Mouse (Mus musculus) embryonic facial prominence, embryonic 14.5 days (tissue): ENCODE measurements around the gene Hsf4. TPM values are rescaled to one million over a fixed set of nuclear protein-coding genes. Genes with fewer than 3 reads are reported as not detected.

Experiments
- ATAC-seq: fragments of 200-750 bp; cut with Nextera tagmentation; 2 replicates; pipeline ENCODE4 v1.8.0; 2017; ENCODE audit warnings: low read depth, moderate number of reproducible peaks, moderate TSS enrichment
- DNase-seq: peaks from one replicate; pipeline ENCODE4 v3.0.0-alpha.2; 2015; ENCODE audit warnings: low spot score
- H3K27ac ChIP-seq: fragments of 300-500 bp; sonication (generic); replicated peaks from 2 replicates; pipeline ENCODE4 v1.5.1; 2014; ENCODE audit warnings: low read depth, mild to moderate bottlenecking, low read length, moderate library complexity
- H3K27me3 ChIP-seq: fragments of 300-500 bp; sonication (generic); replicated peaks from 2 replicates; pipeline ENCODE4 v1.6.1; 2014; ENCODE audit warnings: low read length; ENCODE audit not compliant: control insufficient read depth, insufficient read depth
- H3K36me3 ChIP-seq: fragments of 300-500 bp; sonication (generic); 2 replicates; pipeline ENCODE4 v1.6.1; 2014; ENCODE audit warnings: low read length, mixed read lengths; ENCODE audit not compliant: control insufficient read depth, insufficient read depth
- H3K4me1 ChIP-seq: fragments of 300-500 bp; sonication (generic); 2 replicates; pipeline ENCODE4 v1.6.1; 2014; ENCODE audit warnings: antibody characterized with exemption, low read length; ENCODE audit not compliant: control insufficient read depth, insufficient read depth
- H3K4me2 ChIP-seq: fragments of 300-500 bp; sonication (generic); 2 replicates; pipeline ENCODE4 v1.6.1; 2014; ENCODE audit warnings: low read depth, mild to moderate bottlenecking, low read length, moderate library complexity, mixed read lengths
- H3K4me3 ChIP-seq: fragments of 300-500 bp; sonication (generic); 2 replicates; pipeline ENCODE4 v1.5.1; 2014; ENCODE audit warnings: low read depth, mild to moderate bottlenecking, low read length
- H3K9ac ChIP-seq: fragments of 300-500 bp; sonication (generic); 2 replicates; pipeline ENCODE4 v1.6.1; 2014; ENCODE audit warnings: low read depth, mild to moderate bottlenecking, low read length, moderate library complexity, mixed read lengths
- H3K9me3 ChIP-seq: fragments of 300-500 bp; sonication (generic); 2 replicates; pipeline ENCODE4 v1.6.1; 2016; ENCODE audit warnings: low read length; ENCODE audit not compliant: control insufficient read depth
- WGBS: fragments of 180-500 bp; shearing (Covaris S2); extraction: QIAGEN DNeasy Blood & Tissue Kit; methylation state at CpG from one replicate; pipeline ENCODE4 v1.1.7; 2014; 5-methylcytosine and 5-hydroxymethylcytosine counted together
- polyA plus RNA-seq: library from polyadenylated mRNA; unstranded; fragments of >200 nt; fragmentation: Nextera tagmentation; extraction: Ambion mirVana; gene quantifications from 2 replicates; pipeline ENCODE4 v1.2.1, GENCODE M21; 2014

Hsf4 gene
- polyA plus RNA-seq, 1 experiment from 2014 or later: 0.49 TPM

DNA sequence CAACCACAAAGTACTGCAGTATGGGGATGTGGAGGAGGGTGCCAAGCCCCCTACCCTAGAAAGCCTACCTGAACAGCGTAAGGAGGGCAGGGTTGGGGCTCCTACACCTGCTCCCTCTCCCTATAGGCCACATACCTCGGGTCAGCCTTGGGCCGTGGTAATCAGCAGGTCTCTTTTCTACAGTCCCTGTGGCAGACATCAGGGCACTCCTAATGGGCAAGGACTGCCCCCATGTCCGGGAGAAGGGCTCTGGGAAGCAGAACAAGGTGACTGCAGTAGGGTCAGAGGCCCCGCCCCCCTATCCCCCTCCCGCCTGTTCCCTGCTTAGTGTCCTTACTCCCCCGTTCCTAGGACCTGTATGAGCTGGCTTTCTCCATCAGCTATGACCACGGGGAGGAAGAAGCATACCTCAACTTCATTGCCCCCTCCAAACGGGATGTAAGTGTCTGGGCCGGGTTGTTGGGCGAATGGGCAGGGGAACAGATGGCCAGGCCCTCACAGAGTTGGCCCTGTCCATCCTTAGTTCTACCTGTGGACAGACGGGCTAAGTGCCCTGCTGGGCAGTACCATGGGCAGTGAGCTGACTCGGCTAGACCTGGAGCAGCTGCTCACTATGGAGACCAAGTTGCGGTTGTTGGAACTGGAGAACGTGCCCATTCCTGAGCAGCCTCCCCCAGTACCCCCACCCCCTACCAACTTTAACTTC lies 39.7 kb downstream of the Hsf4 start:
- ATAC-seq: no peak
- Histone ChIP-seq H3K4me3 (no peak overlapping the region), H3K27ac (no peak overlapping the region), H3K9ac (no peak overlapping the region), H3K36me3 (peaks cover 70% of the 10 kb centered on the region), H3K27me3 (no peaks in the 10 kb centered on the region), H3K4me2 (no peak overlapping the region), H3K9me3 (no peaks in the 10 kb centered on the region), H3K4me1 (peaks cover 11% of the 10 kb centered on the region)
- WGBS: 78% methylated on average over 15 of the region's 15 CpGs
- no peak for DNase-seq

- Histone ChIP-seq H3K4me2 (no peak overlapping the region), H3K27ac (no peak overlapping the region), H3K36me3 (peaks cover 74% of the 10 kb centered on the region), H3K4me1 (peaks cover 7% of the 10 kb centered on the region), H3K27me3 (no peaks in the 10 kb centered on the region), H3K9ac (no peak overlapping the region), H3K4me3 (no peak overlapping the region), H3K9me3 (no peaks in the 10 kb centered on the region)
- DNase-seq (no peak), ATAC-seq (no peak)
- 81% methylated on average over 8 of the region's 8 CpGs for WGBS
Measured at GRCm38 (mm10) chr8:105310118-105310517, 40.5 kb downstream of the Hsf4 start.

GRCm38 (mm10) chr8:105311718-105312117 lies 42.1 kb downstream of the Hsf4 start:
- Histone ChIP-seq H3K4me2 (no peak overlapping the region), H3K9ac (no peak overlapping the region), H3K4me3 (no peak overlapping the region), H3K4me1 (no peaks in the 10 kb centered on the region), H3K27me3 (no peaks in the 10 kb centered on the region), H3K9me3 (no peaks in the 10 kb centered on the region), H3K36me3 (peaks cover 87% of the 10 kb centered on the region), H3K27ac (no peak overlapping the region)
- ATAC-seq (no peak), DNase-seq (no peak)
- 82% methylated on average over 1 of the region's 1 CpGs for WGBS

DNA sequence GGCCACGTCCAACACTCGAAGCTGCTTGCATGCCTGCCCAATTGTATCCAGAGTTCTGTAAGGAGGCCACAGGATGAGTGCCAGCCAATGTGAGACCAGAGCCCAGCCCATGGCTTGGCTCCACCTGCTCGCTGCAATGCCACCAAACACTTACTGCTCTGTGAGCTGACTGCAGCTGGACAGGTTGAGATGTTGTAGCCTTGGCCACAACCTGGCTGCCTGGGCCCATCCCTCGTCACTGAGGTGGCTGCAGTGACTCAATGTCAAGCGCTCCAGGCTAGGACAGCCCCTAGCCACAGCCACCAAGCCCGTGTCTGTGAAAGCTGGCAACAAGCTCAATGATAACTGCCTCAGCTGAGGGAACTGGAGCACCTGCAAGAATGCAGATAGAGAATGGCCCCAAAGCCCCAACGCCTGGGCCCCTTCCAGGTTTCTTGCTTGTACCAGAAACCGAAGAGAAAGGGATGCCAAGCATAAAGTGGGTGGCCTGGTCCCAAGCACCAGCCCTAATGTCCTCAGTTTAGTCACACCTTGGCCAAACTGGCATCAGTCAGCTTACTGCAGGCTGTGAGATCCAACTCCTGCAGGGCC lies 43.4 kb downstream of the Hsf4 start:
- ATAC-seq (no peak), DNase-seq (no peak)
- no peak overlapping the region for H3K4me3 ChIP-seq
- H3K9me3 ChIP-seq: no peaks in the 10 kb centered on the region
- peaks cover 79% of the 10 kb centered on the region for H3K36me3 ChIP-seq
- no peak overlapping the region for H3K27ac ChIP-seq
- no peak overlapping the region for H3K9ac ChIP-seq
- no peaks in the 10 kb centered on the region for H3K27me3 ChIP-seq
- no peak overlapping the region for H3K4me2 ChIP-seq
- H3K4me1 ChIP-seq: no peaks in the 10 kb centered on the region
- WGBS: 84% methylated on average over 8 of the region's 8 CpGs

- DNase-seq: no peak
- H3K9ac ChIP-seq: no peak overlapping the region
- no peaks in the 10 kb centered on the region for H3K9me3 ChIP-seq
- no peak overlapping the region for H3K27ac ChIP-seq
- 87% methylated on average over 9 of the region's 9 CpGs for WGBS
- H3K36me3 ChIP-seq: peaks cover 76% of the 10 kb centered on the region
- no peak for ATAC-seq
- H3K4me3 ChIP-seq: no peak overlapping the region
- no peaks in the 10 kb centered on the region for H3K4me1 ChIP-seq
- no peak overlapping the region for H3K4me2 ChIP-seq
- no peaks in the 10 kb centered on the region for H3K27me3 ChIP-seq
Measured at GRCm38 (mm10) chr8:105313622-105314402, 44.2 kb downstream of the Hsf4 start.

GRCm38 (mm10) chr8:105315073-105315769 lies 45.6 kb downstream of the Hsf4 start:
- DNase-seq (no peak), ATAC-seq (no peak)
- Histone ChIP-seq H3K4me3 (no peak overlapping the region), H3K36me3 (peaks cover 65% of the 10 kb centered on the region), H3K27me3 (no peaks in the 10 kb centered on the region), H3K9ac (no peak overlapping the region; the same call in 1 of the 2 replicates), H3K4me1 (no peaks in the 10 kb centered on the region), H3K9me3 (no peaks in the 10 kb centered on the region), H3K4me2 (no peak overlapping the region), H3K27ac (no peak overlapping the region)
- WGBS: 82% methylated on average over 18 of the region's 18 CpGs

DNA sequence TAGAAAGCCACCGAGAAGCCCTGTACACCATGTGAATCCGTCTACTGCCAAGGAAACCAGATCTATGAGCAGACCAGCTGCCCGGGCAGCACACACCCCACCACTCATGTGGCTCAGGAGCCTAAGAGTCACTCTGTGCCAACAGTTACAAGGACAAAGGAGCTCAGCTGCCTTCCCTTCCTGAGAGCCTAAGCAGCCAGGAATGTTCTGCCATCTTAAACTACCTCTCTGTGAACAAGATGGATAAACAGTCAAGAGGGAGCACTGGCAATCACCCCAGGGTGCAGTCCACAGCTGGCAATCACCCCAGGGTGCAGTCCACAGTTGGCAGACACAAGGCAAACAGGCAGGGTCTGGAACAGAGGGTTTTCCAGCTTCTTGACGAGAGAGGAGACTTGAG lies 48.3 kb downstream of the Hsf4 start:
- 87% methylated on average over 4 of the region's 4 CpGs for WGBS
- DNase-seq: no peak
- Histone ChIP-seq H3K36me3 (peaks cover 52% of the 10 kb centered on the region), H3K27me3 (no peaks in the 10 kb centered on the region), H3K9ac (no peak overlapping the region), H3K4me2 (no peak overlapping the region), H3K4me3 (no peak overlapping the region), H3K27ac (no peak overlapping the region), H3K4me1 (no peaks in the 10 kb centered on the region), H3K9me3 (no peaks in the 10 kb centered on the region)
- no peak for ATAC-seq

- Histone ChIP-seq H3K4me3 (no peak overlapping the region), H3K9me3 (no peaks in the 10 kb centered on the region), H3K27ac (no peak overlapping the region), H3K27me3 (no peaks in the 10 kb centered on the region), H3K4me1 (no peaks in the 10 kb centered on the region), H3K9ac (no peak overlapping the region), H3K36me3 (peaks cover 52% of the 10 kb centered on the region), H3K4me2 (no peak overlapping the region)
- DNase-seq: no peak
- no peak for ATAC-seq
- 84% methylated on average over 11 of the region's 11 CpGs for WGBS
Measured at GRCm38 (mm10) chr8:105318662-105319190, 49.1 kb downstream of the Hsf4 start.
